Mouse (Mus musculus) CD4-positive, CD25-positive, alpha-beta regulatory T cell, adult 2 months (primary cell): Measurements from ENCODE around the gene Mcfd2.
A peak's percentile ranks its signal among the peaks of the same experiment; 100 is the strongest.
"Not testable (repeated sequence)": the region's sequence is repeated elsewhere in the genome, so short reads cannot be mapped to it uniquely, and the experiment has no call there.

Source experiments
- DNase-seq: peaks from one replicate; pipeline ENCODE4 v3.0.0-alpha.2; 2012; ENCODE audit warnings: low read depth, low spot score

Gene Mcfd2

DNA sequence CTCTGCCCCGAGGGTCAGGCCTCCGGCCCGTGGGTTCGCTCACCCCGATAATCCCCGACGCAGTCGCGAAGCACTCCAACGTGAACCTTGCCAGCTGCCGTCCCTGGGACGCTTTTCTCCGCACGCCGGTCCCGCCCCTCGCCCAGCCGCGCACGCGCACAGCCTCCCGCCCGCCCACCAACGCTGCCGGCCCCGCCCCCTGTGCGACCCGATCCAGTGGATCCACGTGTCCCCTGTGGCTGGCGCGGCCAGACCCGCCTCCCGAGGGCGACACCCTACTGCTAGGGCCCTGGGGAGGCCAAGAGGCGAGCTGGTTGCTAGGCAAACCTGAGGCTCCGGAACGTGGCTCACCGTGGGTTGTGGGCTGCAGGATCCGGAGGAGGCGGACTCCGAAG lies at the start of gene Mcfd2:
Gene Mcfd2, minus strand, starts transcription at position 144 of the 395 bp plus-strand sequence.
- peak; percentile 96 for DNase-seq

GRCm38 (mm10) chr17:87315021-87315531 lies 49.3 kb upstream of the Mcfd2 start:
- DNase-seq, result peak; percentile 88

DNA sequence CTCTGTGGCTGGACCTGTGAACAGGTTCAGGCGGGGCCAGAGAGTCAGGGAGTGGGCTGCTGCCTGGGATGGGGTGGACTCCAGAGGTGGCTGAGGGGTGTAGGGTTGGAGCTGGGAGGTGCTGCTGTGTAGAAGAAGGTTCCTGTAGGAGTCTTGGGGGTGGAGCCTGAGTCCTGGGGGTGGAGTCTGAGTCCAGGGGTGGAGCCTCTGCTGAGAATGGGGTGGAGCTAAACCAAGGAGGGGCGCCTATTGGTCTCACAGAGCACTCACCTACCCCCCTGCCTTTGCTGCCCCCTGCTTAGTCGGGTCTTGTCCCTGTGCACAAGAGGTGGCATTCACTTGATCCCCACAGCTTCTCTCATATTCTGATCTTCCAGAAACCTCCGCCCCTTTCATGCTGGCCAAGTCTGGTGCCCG lies 48.8 kb upstream of the Mcfd2 start:
- peak; percentile 66 for DNase-seq

GRCm38 (mm10) chr17:87314121-87314520 lies 48.4 kb upstream of the Mcfd2 start:
- no peak for DNase-seq

- no peak for DNase-seq
Observed at GRCm38 (mm10) chr17:87312924-87313870, 47.5 kb upstream of the Mcfd2 start.

DNA sequence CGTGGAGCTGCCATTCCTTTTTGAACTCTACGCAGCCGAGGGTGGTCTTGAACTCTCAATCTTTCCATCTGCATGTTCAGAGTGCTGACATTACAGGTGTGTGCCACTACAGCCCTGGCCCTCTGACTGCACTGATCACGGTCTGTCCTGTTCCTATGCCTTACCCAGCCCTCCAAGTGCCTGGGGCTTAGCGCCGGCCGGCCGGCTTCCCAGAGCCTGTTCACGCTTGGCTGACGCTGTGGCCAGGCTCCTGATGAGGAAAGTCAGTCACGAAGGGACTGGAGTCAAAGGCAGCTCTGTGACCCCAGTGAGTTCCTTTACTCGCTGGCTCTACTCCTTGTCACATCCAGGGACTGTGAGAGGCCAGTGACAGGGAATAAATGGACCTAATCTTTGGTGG lies 46.6 kb upstream of the Mcfd2 start:
- no peak for DNase-seq

DNA sequence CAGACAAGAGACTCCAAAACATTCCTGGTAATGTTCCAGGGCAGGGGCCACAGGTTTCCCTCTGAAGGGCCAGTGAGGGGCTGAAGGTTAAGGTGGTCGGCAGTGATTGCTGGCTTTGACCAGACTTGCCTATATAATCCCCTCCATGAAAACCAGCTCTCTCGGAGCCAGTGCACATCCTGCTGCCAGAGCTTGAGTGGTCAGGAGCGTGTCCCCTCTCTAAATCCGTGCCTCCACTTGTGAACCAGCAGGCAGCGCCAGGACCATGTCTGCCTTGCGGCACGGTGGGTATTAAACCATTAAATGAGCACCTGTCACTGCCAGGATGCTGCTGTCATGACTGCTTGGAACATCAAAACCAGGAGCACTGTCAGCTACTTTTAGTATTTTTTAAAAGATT lies 44.8 kb upstream of the Mcfd2 start:
- no peak for DNase-seq

DNA sequence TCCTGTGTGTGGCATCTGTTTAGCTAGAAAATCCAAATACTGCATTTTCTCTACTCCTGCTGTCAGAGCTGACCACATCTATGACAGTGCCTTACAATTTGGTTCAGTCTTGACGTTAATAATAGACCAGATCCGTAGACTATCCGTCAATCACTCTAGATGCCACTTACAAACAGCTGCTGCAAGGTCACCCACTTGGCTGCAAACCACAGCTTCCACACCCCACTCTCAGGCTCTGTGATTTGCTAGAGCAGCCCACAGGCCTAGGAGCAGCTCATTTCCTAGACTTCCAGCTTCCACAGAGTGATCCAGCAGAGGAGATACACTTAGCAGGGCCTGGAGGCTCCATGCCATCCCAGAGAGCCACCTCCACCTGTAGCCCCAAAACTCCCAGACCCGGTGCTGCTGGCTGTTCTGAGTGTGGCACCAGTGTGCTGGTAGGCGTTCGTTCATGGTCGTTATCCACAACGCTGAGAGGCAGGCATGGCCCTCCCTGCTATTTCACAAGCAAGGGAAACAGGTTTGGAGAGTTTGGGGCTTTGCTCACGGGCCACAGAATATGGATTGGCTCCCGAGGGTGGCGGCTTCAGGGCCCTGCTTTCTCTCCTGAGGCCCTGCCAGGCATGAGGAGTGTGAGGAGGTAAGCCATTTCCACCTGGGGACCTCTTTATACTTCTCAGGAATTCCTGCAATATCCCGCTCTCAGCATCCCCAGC lies 43.5 kb upstream of the Mcfd2 start:
- no peak for DNase-seq

DNA sequence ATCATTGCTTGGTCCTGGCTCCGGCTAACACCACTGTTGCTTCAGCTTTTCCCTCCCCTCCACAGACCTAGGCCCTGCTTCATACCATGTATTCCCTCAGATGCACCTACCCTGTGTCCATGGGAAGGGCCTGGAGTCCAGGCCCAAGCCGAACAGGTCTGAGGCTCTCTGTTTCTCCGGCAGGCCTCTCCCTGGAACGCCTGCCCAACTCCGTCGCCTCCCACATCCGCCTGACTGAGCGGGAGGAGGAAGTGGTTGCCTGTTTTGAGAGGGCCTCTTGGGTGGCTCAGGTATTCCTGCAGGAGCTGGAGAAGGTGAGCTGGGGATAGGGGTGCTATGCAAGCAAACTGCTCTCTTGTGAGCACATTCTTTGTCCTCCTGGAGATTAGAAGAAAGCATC lies 41.0 kb upstream of the Mcfd2 start:
- no peak for DNase-seq

DNA sequence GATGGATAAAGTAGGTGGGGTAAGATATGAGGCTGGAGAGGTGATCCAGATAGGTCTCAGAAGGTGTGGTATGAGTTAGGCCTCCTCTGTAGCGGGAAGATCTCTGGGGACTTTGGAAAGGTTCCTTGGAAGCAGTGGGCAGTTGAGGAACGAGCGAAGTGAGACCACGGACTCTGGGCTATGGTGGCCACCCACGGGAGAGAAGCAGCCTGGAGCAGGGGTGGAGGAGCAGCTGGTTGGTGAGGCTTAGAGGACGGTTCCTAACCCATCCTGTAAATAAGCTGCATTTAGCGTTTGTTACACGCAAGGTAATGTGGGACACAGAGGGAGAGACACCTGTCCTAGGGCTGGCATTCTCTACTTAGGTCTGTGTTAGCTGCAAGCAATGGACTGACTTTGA lies 39.3 kb upstream of the Mcfd2 start:
- no peak for DNase-seq

- DNase-seq, result no peak
Observed at GRCm38 (mm10) chr17:87304151-87304894, 38.6 kb upstream of the Mcfd2 start.

- no peak for DNase-seq
Observed at GRCm38 (mm10) chr17:87302014-87302794, 36.5 kb upstream of the Mcfd2 start.

GRCm38 (mm10) chr17:87301607-87302006 lies 35.9 kb upstream of the Mcfd2 start:
- DNase-seq, result not testable (repeated sequence)

DNA sequence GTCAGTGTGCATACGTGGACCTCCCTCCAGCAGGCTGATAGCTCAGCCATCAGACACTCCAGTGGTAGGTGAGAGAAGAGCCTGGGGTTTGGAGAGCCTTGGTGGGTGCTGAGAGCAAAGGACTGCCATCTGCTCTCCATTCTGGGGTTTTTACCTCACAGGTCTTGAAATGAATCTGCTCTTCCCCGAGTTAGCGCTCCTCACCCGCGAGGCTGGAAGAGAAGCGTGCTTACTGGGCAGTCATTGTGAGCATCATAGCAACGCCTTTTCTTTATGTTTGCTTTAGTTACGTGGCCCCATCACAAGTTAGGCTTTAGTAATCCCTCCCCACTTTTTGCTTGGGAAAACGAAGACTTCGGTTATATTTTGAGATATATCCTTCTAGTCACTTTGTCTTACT lies 34.6 kb upstream of the Mcfd2 start:
- DNase-seq, result peak; percentile 32

DNA sequence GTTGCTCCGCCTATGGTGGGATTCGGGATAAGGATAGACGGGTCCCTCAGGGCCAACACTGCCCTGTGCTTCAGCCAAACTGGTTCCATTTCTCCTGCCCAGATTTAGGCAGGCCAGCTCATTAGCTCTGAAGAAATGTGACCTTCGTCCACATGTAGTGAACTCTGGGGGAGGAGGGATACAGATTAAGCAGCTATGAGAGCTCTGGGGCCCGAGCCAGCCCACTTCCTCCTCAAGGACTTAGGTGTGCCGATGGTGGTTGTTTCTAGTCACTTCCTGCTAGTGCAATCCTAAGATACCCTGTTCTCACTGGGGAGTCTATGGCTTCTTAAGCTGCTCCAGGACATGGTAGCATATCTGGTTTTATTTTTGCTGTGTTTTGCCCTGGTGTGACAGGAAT lies 33.2 kb upstream of the Mcfd2 start:
- DNase-seq, result peak; percentile 64

GRCm38 (mm10) chr17:87296701-87297100 lies 31.0 kb upstream of the Mcfd2 start:
- DNase-seq, result not testable (repeated sequence)

- no peak for DNase-seq
Observed at GRCm38 (mm10) chr17:87295738-87296137, 30.0 kb upstream of the Mcfd2 start.

DNA sequence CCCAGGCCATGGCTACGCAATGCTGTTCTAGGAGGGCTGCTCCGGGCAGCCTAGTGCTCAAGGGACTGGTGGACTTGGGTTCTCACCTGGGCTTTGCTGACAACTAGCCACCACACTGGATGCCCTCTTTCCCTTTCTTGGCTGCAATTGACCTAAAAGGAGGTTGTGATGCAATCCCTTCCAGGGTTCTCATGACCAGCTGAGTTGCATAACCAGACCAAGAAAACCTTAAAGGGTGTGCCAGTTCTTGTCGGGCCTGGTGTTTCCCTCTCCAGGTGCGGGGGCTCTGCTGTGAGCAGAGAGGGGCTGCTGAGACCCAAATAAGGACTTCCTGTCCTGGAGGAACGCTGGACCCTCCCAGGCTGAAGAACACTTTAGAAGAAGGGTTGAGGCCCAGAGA lies 27.4 kb upstream of the Mcfd2 start:
- DNase-seq, result no peak

- no peak for DNase-seq
Observed at GRCm38 (mm10) chr17:87291782-87292181, 26.0 kb upstream of the Mcfd2 start.

- DNase-seq, result no peak
Observed at GRCm38 (mm10) chr17:87291037-87291436, 25.3 kb upstream of the Mcfd2 start.

DNA sequence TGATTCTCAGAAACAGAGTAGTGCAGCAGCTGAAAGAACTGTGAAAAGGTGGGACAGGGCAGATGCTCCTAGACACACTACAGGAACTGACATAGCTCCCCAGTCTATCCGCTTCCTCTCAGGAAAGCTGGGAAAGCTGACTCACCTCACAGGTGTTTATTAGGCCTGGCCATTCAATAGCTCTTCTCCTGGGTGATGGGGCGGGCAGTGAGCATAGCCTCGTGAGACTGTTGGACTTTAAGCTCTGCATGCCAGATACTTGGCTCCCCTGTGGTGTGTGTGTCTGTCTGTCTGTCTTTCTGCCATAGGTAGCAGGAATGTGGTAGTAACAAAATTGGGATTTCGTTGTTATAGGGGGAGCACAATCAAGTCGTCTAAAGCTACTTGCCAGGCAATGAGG lies 23.6 kb upstream of the Mcfd2 start:
- no peak for DNase-seq
